Mouse (Mus musculus) neural tube, embryonic 12.5 days (tissue): ENCODE results near the gene Cuedc2. TPM values are rescaled to one million over a fixed set of nuclear protein-coding genes. Genes with fewer than 3 reads are reported as not detected.

Source experiments
- ATAC-seq: fragments of 200-750 bp; cut with Nextera tagmentation; 2 replicates; pipeline ENCODE4 v1.8.0; 2017; ENCODE audit warnings: low read depth, mild to moderate bottlenecking, moderate TSS enrichment, moderate library complexity; ENCODE audit not compliant: low FRiP score
- H3K27ac ChIP-seq: fragments of 300-500 bp; sonication (generic); 2 replicates; pipeline ENCODE4 v1.5.1; 2016
- H3K27me3 ChIP-seq: fragments of 300-500 bp; sonication (generic); replicated peaks from 2 replicates; pipeline ENCODE4 v1.6.1; 2016; ENCODE audit warnings: mild to moderate bottlenecking
- H3K36me3 ChIP-seq: fragments of 300-500 bp; sonication (generic); 2 replicates; pipeline ENCODE4 v1.6.1; 2016; ENCODE audit warnings: mild to moderate bottlenecking
- H3K4me1 ChIP-seq: fragments of 300-500 bp; sonication (generic); 2 replicates; pipeline ENCODE4 v1.6.1; 2016
- H3K4me2 ChIP-seq: fragments of 300-500 bp; sonication (generic); replicated peaks from 2 replicates; pipeline ENCODE4 v1.6.1; 2016; ENCODE audit warnings: mild to moderate bottlenecking
- H3K4me3 ChIP-seq: fragments of 300-500 bp; sonication (generic); 2 replicates; pipeline ENCODE4 v1.5.1; 2016
- H3K9ac ChIP-seq: fragments of 300-500 bp; sonication (generic); 2 replicates; pipeline ENCODE4 v1.6.1; 2016; ENCODE audit warnings: mild to moderate bottlenecking
- H3K9me3 ChIP-seq: fragments of 300-500 bp; sonication (generic); 2 replicates; pipeline ENCODE4 v1.6.1; 2016; ENCODE audit warnings: mild to moderate bottlenecking
- WGBS: fragments of 180-500 bp; shearing (Covaris S2); methylation state at CpG from one replicate; pipeline ENCODE4 v1.1.7; 2016; 5-methylcytosine and 5-hydroxymethylcytosine counted together
- polyA plus RNA-seq: library from polyadenylated mRNA; unstranded; fragments of >200 nt; fragmentation: Nextera tagmentation; extraction: Ambion mirVana; gene quantifications from 2 replicates; pipeline ENCODE4 v1.2.1, GENCODE M21; 2016

Gene Cuedc2
- polyA plus RNA-seq, 1 experiment from 2014 or later: 284 TPM

DNA sequence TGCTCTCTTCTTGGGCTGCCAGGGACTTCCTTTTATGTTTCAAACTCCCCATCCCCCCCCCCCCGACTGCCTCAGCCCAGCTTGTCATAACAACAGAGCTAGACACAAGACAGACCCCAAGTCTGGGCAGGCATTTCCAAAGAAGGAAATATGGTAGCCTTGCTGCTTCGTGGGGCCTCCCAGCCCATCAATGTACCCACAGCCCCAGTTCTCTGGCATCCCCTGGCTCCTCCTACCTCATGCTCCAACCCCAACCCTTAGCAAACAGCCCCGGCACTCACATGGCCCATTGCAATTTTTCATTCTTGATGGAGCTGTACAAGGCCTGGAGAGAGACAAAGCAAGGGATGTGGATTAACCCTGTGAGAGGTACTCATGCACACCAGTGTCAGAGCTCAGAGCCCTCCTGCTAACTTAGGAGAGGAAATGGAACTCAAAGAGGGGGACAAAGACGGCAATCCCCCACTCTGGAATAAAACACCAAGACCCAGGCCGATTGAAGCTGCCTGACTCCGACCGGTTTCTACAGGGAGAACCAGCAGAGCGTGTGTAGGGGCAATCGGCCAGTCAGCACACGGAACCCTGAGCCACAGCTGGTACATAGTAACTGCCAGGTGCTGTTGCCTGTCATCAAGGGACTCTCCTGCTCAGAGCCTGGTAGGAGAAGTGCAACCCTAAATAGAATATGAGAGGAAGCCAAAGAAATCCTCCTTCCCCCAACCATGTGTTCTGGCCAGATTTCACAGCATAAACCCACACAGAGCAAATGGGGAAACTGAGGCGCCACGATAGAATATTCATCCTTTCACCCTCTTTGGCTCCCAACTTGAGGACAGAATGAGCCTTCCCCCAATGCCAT, 22.5 kb downstream of the Cuedc2 start:
- Histone ChIP-seq H3K27ac (no peak overlapping the region), H3K36me3 (0 out of 2 replicates have a peak, but pooled peaks cover 10% of the 10 kb centered on the region), H3K4me3 (no peak overlapping the region), H3K4me2 (peak overlapping the region; percentile 68; the same call in 1 of the 2 replicates), H3K9ac (no peak overlapping the region), H3K4me1 (peaks cover 28% of the 10 kb centered on the region), H3K9me3 (no peaks in the 10 kb centered on the region), H3K27me3 (peaks cover 85% of the 10 kb centered on the region)
- 48% methylated on average over 12 of the region's 12 CpGs for WGBS
- no peak for ATAC-seq

DNA sequence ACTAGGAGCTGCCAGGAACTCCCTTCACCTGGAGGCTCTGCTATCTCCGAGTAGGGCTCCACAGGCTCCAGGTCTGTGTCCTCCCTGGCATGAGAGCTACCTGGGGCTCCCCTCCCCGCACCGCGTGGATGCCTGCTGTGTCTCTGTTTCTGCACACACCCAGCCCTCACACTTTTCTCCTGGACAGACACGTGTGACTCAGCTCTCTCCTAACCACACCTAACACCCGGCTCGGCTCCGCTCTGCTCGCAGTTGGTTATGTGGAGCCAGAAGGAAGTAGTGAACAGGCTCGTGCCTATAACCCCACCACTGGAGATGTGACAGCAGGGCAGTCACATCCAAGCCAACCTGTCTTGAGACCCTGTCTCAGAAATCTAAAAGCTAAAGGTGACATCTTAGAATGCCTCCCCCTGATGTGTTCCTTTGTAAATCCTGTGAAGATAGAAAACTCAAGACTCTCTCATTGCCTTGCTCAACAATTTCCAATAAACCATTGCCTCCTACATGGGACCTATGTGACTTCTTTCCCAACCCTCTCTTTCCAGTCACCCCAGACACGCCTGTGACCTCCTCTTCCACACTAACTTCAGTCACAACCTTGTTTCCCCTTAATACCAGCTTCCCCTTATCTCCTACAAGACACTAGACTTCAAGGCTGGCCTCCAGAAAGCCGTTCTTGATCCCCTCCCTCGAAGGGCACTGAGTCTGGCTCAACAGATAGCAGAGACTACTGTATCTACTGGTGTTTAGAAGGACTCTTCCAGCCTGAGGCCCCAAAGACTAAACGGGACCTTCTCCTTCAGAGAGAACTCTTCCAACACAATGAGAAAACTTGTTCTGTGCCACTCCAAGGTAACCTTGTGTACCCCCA, 23.4 kb downstream of the Cuedc2 start:
- ATAC-seq: no peak
- Histone ChIP-seq H3K4me1 (peaks cover 23% of the 10 kb centered on the region), H3K9ac (no peak overlapping the region), H3K36me3 (peaks cover 13% of the 10 kb centered on the region; the same call in 1 of the 2 replicates), H3K4me3 (no peak overlapping the region), H3K9me3 (no peaks in the 10 kb centered on the region), H3K4me2 (no peak overlapping the region), H3K27ac (no peak overlapping the region), H3K27me3 (peaks cover 84% of the 10 kb centered on the region)
- 44% methylated on average over 14 of the region's 14 CpGs for WGBS

DNA sequence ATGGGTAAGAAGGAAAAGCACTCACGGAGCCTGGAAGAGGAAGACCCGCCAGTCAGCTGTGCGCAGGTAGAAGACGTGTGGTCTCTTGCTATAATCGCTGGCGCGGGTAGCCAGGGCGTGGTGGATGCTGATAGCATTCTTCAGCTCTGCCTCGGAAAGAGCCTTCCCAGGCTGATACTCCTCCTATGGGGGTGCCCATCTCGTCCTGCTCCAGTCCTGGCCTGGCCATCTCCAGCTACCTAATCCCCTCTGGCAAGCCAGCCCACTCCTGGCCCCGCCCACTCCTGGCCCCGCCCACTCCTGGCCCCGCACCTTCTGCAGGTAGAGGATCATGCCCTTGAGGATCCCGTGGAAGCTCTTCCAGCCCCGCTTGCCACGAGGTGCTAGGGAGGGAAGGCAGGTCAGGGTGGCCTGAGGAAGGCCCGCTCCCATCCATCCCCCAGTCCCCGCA, 24.3 kb downstream of the Cuedc2 start:
- H3K4me2 ChIP-seq: no peak overlapping the region
- peaks cover 21% of the 10 kb centered on the region for H3K4me1 ChIP-seq
- no peak overlapping the region for H3K27ac ChIP-seq
- peaks cover 76% of the 10 kb centered on the region for H3K27me3 ChIP-seq
- peaks cover 13% of the 10 kb centered on the region; the same call in 1 of the 2 replicates for H3K36me3 ChIP-seq
- 16% methylated on average over 18 of the region's 18 CpGs for WGBS
- no peak for ATAC-seq
- H3K4me3 ChIP-seq: no peak overlapping the region
- H3K9ac ChIP-seq: no peak overlapping the region
- no peaks in the 10 kb centered on the region for H3K9me3 ChIP-seq

DNA sequence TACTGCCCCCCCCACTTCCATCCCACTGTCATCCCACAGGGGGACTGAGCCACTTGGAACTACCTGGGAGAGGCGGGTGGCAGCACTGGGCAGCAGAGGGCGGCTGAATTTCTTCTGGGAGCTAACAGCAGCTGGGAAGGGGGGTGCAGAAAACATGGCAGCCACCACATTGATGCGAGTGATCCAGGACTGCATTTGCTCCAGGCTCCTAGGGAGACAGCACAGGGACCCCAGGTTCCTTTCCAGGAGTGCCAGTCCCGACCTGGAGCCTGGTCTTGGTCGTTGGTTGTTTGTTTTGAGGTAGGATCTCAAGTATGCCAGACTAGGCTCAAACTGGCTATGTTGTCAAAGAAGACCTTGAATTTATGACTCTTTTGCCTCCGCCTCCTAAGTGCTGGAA, 24.9 kb downstream of the Cuedc2 start:
- H3K36me3 ChIP-seq: peaks cover 13% of the 10 kb centered on the region; the same call in 1 of the 2 replicates
- no peak overlapping the region for H3K27ac ChIP-seq
- H3K4me1 ChIP-seq: peaks cover 19% of the 10 kb centered on the region
- no peak overlapping the region for H3K4me2 ChIP-seq
- 72% methylated on average over 6 of the region's 6 CpGs for WGBS
- no peak overlapping the region for H3K9ac ChIP-seq
- no peaks in the 10 kb centered on the region for H3K9me3 ChIP-seq
- no peak overlapping the region for H3K4me3 ChIP-seq
- H3K27me3 ChIP-seq: peaks cover 74% of the 10 kb centered on the region
- no peak for ATAC-seq

DNA sequence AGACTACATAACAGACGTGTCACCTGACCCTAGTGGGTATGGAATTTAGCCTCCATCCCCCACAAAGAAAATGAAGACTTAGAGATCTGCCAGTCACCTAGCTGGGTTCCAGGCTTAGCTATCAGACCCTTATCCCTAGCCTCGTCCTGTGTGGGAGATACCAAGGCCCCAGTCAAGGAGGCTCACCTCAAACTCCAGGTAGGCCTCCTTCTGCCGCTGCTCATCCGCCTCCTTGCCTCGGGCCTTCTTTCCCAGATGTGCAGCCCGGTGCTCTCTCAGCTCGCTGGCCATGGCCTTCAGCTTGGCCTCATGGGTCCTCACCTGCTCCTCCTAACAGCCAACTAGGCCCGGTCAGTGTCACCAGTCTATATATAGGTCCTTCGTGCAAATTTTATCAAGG, 25.4 kb downstream of the Cuedc2 start:
- Histone ChIP-seq H3K27me3 (peaks cover 74% of the 10 kb centered on the region), H3K9me3 (no peaks in the 10 kb centered on the region), H3K36me3 (peaks cover 13% of the 10 kb centered on the region; the same call in 1 of the 2 replicates), H3K27ac (no peak overlapping the region), H3K9ac (no peak overlapping the region), H3K4me3 (no peak overlapping the region), H3K4me1 (peaks cover 19% of the 10 kb centered on the region), H3K4me2 (no peak overlapping the region)
- 85% methylated on average over 9 of the region's 9 CpGs for whole genome bisulfite sequencing
- ATAC-seq: no peak

DNA sequence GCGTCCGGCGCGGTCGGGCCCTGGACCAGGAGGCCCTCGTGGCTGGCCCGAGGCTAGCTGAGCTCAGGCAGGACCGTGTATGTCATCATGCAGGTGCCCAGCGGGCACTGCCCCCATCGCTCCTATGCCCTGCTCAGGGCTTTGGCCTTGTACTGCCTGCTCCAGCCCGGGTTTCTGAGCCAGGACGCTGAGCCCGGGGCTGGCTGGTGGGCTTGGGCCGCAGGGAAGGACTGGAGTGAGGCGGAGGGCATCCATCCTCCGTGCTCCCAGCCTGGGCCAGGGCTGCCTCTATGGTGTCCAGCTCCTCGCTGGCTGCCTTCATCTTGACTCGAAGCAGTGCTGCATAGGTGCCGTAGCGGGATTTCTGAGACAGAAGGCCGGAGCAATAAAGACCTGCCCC, 25.9 kb downstream of the Cuedc2 start:
- Histone ChIP-seq H3K4me2 (no peak overlapping the region), H3K27me3 (peaks cover 74% of the 10 kb centered on the region), H3K9ac (no peak overlapping the region), H3K4me1 (peaks cover 13% of the 10 kb centered on the region), H3K27ac (no peak overlapping the region), H3K4me3 (0 out of 2 replicates have a peak overlapping the region, but pooled peaks have one; percentile 1), H3K9me3 (no peaks in the 10 kb centered on the region), H3K36me3 (peaks cover 13% of the 10 kb centered on the region; the same call in 1 of the 2 replicates)
- ATAC-seq: no peak
- WGBS: 90% methylated on average over 21 of the region's 21 CpGs

DNA sequence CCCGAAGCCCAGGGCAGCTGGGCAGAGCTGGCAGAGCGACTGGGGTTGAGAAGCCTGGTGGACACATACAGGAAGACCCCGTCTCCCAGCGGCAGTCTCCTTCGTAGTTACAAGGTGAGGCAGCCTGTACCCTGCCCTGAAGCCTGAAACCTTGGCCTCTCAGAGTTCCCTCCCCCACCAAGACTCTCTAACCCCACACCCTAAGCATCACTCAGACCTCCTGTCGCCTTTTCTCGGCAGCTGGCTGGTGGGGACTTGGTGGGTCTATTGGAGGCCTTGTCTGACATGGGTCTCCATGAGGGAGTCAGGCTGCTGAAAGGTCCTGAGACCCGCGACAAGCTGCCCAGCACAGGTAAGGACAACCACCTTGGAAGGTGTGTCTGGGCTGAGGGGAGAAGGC, 27.2 kb downstream of the Cuedc2 start:
- WGBS: 85% methylated on average over 9 of the region's 9 CpGs
- Histone ChIP-seq H3K4me3 (no peak overlapping the region), H3K4me1 (peaks cover 9% of the 10 kb centered on the region), H3K4me2 (no peak overlapping the region), H3K27me3 (peaks cover 72% of the 10 kb centered on the region), H3K9ac (no peak overlapping the region), H3K9me3 (no peaks in the 10 kb centered on the region), H3K27ac (no peak overlapping the region), H3K36me3 (peaks cover 13% of the 10 kb centered on the region; the same call in 1 of the 2 replicates)
- ATAC-seq: no peak

DNA sequence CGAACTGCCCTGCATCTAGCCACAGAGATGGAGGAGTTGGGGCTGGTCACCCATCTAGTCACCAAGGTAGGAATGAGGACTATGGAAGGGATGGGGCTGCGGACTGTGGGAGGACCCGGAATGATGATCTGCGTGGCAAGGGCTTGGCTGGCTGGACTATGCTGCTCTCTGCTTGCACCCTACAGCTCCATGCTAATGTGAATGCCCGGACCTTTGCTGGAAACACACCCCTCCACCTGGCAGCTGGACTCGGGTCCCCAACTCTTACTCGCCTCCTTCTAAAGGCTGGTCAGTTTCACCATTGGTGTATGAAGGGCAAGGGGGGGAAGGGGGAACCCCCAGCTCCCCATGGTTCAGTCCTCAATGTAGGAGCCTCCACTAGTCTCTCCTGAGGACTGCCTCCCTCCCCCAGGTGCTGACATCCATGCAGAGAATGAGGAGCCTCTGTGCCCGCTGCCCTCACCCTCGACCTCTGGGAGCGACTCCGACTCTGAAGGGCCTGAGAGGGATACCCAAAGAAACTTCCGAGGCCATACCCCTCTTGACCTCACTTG, 28.1 kb downstream of the Cuedc2 start:
- no peak for ATAC-seq
- no peak overlapping the region for H3K4me3 ChIP-seq
- peaks cover 67% of the 10 kb centered on the region for H3K27me3 ChIP-seq
- H3K9ac ChIP-seq: no peak overlapping the region
- H3K27ac ChIP-seq: no peak overlapping the region
- H3K4me2 ChIP-seq: no peak overlapping the region
- WGBS: 89% methylated on average over 12 of the region's 12 CpGs
- no peaks in the 10 kb centered on the region for H3K9me3 ChIP-seq
- peaks cover 19% of the 10 kb centered on the region for H3K4me1 ChIP-seq
- peaks cover 13% of the 10 kb centered on the region; the same call in 1 of the 2 replicates for H3K36me3 ChIP-seq

DNA sequence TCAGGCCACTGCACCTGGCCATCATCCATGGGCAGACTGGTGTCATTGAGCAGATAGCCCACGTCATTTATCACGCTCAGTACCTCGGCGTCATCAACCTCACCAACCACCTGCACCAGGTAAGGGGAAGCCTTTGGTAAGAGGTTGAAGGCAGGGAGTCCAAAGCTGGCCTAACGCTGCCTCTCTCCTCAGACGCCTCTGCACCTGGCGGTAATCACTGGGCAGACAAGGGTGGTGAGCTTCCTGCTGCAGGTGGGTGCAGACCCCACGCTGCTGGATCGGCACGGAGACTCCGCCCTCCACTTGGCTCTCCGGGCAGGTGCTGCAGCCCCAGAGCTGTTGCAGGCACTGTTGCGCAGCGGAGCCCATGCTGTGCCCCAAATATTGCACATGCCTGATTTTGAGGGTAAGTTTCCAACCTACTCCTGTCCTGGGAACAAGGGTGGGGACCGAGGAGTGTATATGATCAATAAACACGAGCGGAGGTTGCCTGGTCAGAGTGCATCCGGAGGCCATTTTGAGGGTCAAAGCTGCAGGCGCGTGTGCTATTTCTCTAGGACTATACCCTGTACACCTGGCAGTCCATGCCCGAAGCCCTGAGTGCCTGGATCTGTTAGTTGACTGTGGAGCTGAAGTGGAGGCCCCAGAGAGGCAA, 28.7 kb downstream of the Cuedc2 start:
- ATAC-seq: no peak
- H3K4me3 ChIP-seq: no peak overlapping the region
- peaks cover 24% of the 10 kb centered on the region for H3K4me1 ChIP-seq
- peaks cover 61% of the 10 kb centered on the region for H3K27me3 ChIP-seq
- WGBS: 83% methylated on average over 21 of the region's 21 CpGs
- no peak overlapping the region for H3K4me2 ChIP-seq
- no peak overlapping the region for H3K9ac ChIP-seq
- H3K36me3 ChIP-seq: peaks cover 13% of the 10 kb centered on the region; the same call in 1 of the 2 replicates
- no peak overlapping the region for H3K27ac ChIP-seq
- H3K9me3 ChIP-seq: no peaks in the 10 kb centered on the region

DNA sequence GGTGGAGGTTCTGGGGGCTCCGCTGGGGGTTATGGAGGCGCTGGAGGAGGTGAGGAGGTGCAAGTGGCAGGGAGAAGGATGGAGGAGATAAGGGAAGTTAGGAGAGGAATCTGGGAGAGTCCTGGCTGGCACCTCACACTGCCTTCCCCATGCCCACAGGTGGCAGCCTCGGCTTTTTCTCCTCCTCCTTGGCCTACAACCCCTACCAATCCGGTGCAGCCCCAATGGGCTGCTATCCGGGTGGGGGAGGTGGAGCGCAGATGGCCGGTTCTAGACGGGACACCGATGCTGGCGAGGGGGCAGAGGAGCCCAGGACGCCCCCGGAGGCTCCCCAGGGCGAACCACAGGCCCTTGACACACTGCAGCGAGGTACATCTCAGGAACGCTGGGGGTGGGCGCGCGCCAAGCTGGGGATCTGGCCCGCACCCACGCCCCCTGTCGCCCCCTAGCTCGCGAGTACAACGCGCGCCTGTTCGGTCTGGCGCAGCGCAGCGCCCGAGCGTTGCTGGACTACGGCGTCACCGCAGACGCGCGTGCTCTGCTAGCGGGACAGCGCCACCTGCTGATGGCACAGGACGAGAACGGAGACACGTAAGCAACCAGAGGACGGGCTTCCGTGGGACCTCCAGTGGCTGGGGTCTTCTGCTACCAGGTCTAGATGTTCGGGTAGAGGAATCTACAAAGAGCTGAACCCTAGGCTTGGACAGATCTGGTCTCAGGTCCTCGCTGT, 29.6 kb downstream of the Cuedc2 start:
- peaks cover 13% of the 10 kb centered on the region; the same call in 1 of the 2 replicates for H3K36me3 ChIP-seq
- no peaks in the 10 kb centered on the region for H3K9me3 ChIP-seq
- WGBS: 2% methylated on average over 47 of the region's 47 CpGs
- peaks cover 52% of the 10 kb centered on the region for H3K27me3 ChIP-seq
- H3K4me3 ChIP-seq: peak overlapping the region; percentile 29
- H3K27ac ChIP-seq: no peak overlapping the region
- peak overlapping the region; percentile 75 for H3K4me2 ChIP-seq
- ATAC-seq: peak; percentile 46; the same call in 1 of the 2 replicates
- H3K4me1 ChIP-seq: peaks cover 27% of the 10 kb centered on the region
- H3K9ac ChIP-seq: peak overlapping the region; percentile 49; the same call in 1 of the 2 replicates

DNA sequence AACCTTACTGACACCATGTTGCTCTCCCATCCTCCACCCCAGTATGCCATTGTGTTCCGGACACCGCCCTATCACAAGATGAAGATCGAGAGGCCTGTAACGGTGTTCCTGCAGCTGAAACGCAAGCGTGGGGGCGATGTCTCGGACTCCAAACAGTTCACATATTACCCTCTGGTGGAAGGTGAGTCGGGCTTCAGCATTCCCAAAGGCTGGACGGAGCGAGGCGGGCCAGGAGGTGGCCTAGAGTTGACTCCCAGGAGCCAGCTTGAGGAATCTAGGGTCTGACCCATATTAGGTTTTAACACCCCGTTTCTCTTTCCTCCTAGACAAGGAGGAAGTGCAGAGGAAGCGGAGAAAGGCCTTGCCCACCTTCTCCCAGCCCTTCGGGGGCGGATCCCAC, 30.2 kb downstream of the Cuedc2 start:
- WGBS: 55% methylated on average over 16 of the region's 16 CpGs
- Histone ChIP-seq H3K9ac (no peak overlapping the region), H3K27me3 (peaks cover 46% of the 10 kb centered on the region), H3K9me3 (no peaks in the 10 kb centered on the region), H3K4me1 (peaks cover 27% of the 10 kb centered on the region), H3K36me3 (peaks cover 13% of the 10 kb centered on the region; the same call in 1 of the 2 replicates), H3K4me2 (peak overlapping the region; percentile 75), H3K27ac (no peak overlapping the region), H3K4me3 (peak overlapping the region; percentile 29; the same call in 1 of the 2 replicates)
- no peak for ATAC-seq
